Mouse (Mus musculus): ENCODE measurements around the gene Als2.
A peak's percentile ranks its signal among the peaks of the same experiment; 100 is the strongest.

GRCm38 (mm10) chr1:59144543-59144942 lies 92.5 kb downstream of the Als2 start:
- TF ChIP-seq CTCF (IDR thresholded peaks at IDR 0.05) (peak; percentile 67), EP300 (IDR thresholded peaks at IDR 0.05) (no peak)

Data from lung, postnatal 0 days (tissue).